Comparison of ENCODE assay signal across 18 mouse cellular contexts in genomic region chr5:9938746-9939145, GRCm38 (mm10).
"Had no signal": no experiment of that assay in that cellular context is flagged by ENCODE, and none has a peak within 500 bp of the region (broad histone marks: within the 10 kb centered on the region; RNA-seq: fewer than 3 reads in every experiment).

No protein-coding gene starts in this region.

- H3K9ac ChIP-seq: lung, embryonic 14.5 days; midbrain, embryonic 12.5 days; neural tube, embryonic 13.5 days; neural tube, embryonic 15.5 days; stomach, embryonic 15.5 days had no signal

- H3K4me3 ChIP-seq: midbrain, embryonic 10.5 days; midbrain, embryonic 12.5 days; myocyte; neural tube, embryonic 13.5 days; neural tube, embryonic 15.5 days; stomach, embryonic 15.5 days had no signal

- H3K27me3 ChIP-seq: midbrain, embryonic 12.5 days; neural tube, embryonic 13.5 days; neural tube, embryonic 15.5 days; stomach, embryonic 15.5 days had no signal

- H3K4me1 ChIP-seq: midbrain, embryonic 10.5 days; midbrain, embryonic 12.5 days; neural tube, embryonic 13.5 days; neural tube, embryonic 15.5 days; stomach, embryonic 15.5 days had no signal

- H3K9me3 ChIP-seq: midbrain, embryonic 10.5 days; midbrain, embryonic 12.5 days; neural tube, embryonic 13.5 days; neural tube, embryonic 15.5 days; stomach, embryonic 15.5 days had no signal

- H3K36me3 ChIP-seq: midbrain, embryonic 10.5 days; midbrain, embryonic 12.5 days; neural tube, embryonic 13.5 days; neural tube, embryonic 15.5 days; stomach, embryonic 15.5 days had no signal

- H3K27ac ChIP-seq: midbrain, embryonic 10.5 days; midbrain, embryonic 12.5 days; neural tube, embryonic 13.5 days; neural tube, embryonic 15.5 days; stomach, embryonic 15.5 days; stomach, postnatal 0 days had no signal

- H3K4me2 ChIP-seq: lung, embryonic 14.5 days; midbrain, embryonic 12.5 days; neural tube, embryonic 13.5 days; neural tube, embryonic 15.5 days; stomach, embryonic 15.5 days had no signal

- DNase-seq: lung, adult 18-20 months; lung, embryonic 14.5 days; lung, postnatal 10 days; lung, postnatal 4 days; midbrain, embryonic 14.5 days; retina, postnatal 1 day; right cerebral cortex, adult 18-20 months; right cerebral cortex, postnatal 14 days; thymus, adult 2 months; thymus, postnatal 25 days; thymus, postnatal 4 days had no signal
